Mouse (Mus musculus) bone marrow, adult 2 months (tissue): ENCODE measurements around the gene Tfip11.

Experiments
- CTCF ChIP-seq: fragments of 200-500 bp; IDR thresholded peaks from 2 replicates; pipeline ENCODE4 v1.5.1; 2011; ENCODE audit warnings: low read length, control low read depth; ENCODE audit not compliant: control insufficient read depth, insufficient read depth
- POLR2A ChIP-seq: fragments of 200-500 bp; IDR thresholded peaks from 2 replicates; pipeline ENCODE4 v1.6.1; 2011; ENCODE audit warnings: low read depth, mild to moderate bottlenecking, control low read depth, low read length, borderline replicate concordance; ENCODE audit not compliant: control insufficient read depth

DNA sequence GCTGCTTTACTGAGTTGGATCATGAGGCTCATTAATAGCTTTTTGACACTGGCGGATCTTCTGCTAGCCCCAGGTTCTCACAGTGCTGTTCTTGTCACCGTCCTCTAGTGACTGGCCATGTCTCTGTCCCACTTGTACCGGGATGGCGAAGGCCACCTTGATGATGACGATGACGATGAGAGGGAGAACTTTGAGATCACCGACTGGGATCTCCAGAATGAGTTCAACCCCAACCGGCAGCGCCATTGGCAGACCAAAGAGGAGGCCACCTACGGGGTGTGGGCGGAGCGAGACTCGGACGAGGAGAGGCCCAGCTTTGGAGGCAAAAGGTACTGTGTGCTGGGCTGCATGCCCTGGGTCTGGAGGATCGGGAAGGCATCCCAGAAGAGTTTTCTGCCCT lies 1.7 kb downstream of the Tfip11 start:
- no peak for TF ChIP-seq CTCF
- no peak for TF ChIP-seq POLR2A
